Mouse (Mus musculus): ENCODE measurements around the gene Ankrd2.

DNA sequence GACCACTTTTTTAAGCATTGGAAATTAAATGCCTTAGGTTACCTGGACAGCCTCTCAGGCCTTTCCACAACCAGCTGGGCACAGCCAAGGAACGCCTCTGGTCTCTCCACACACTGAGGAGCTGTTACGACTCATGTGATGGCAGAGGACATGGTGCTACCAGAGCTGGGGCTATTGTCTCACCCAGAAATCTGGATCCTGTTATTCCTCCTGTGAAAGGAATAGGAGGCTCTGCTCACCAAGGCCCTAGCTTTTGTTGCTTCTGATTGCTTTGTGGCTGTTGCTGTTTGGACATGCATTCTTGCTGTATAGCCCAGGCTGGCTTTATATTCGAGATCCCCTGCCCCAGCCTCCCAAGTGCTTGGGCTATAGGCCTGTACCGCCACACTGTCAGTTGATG lies 19.5 kb upstream of the Ankrd2 start:
- TF ChIP-seq CTCF (conservative IDR thresholded peaks at IDR 0.05; ENCODE audit: low read length) (no peak), NANOG (IDR thresholded peaks at IDR 0.05; ENCODE audit: borderline replicate concordance, low read length) (no peak), POU5F1 (IDR thresholded peaks at IDR 0.05; ENCODE audit: borderline replicate concordance, low read length) (no peak)

Data from E14TG2a.4 (cell line).